Mouse (Mus musculus): ENCODE results near the gene Ugt1a9. TPM values are rescaled to one million over a fixed set of nuclear protein-coding genes. Genes with fewer than 3 reads are reported as not detected.

Gene Ugt1a9
- polyA plus RNA-seq, 1 experiment from 2014 or later: not detected

Other genes starting within 250 kb of the Ugt1a9 start
- 39.2 and 41.7 TPM in 2 replicates for gene Dgkd, start 217.5 kb upstream of the Ugt1a9 start, polyA plus RNA-seq (2016; fragmentation: Nextera tagmentation; extraction: Ambion mirVana)
- 35.5 and 36.8 TPM in 2 replicates for gene Usp40, start 62.2 kb upstream of the Ugt1a9 start, polyA plus RNA-seq (2016; fragmentation: Nextera tagmentation; extraction: Ambion mirVana)
- gene Ugt1a10, start 15.4 kb upstream of the Ugt1a9 start, polyA plus RNA-seq (2016; fragmentation: Nextera tagmentation; extraction: Ambion mirVana): not detected in 2 replicates
- gene Ugt1a8, start 17.0 kb downstream of the Ugt1a9 start, polyA plus RNA-seq (2016; fragmentation: Nextera tagmentation; extraction: Ambion mirVana): not detected in 2 replicates
- gene Ugt1a7c, start 24.3 kb downstream of the Ugt1a9 start, polyA plus RNA-seq (2016; fragmentation: Nextera tagmentation; extraction: Ambion mirVana): 0.90 and 1.2 TPM in 2 replicates
- not detected in 2 replicates for gene Ugt1a6b, start 32.5 kb downstream of the Ugt1a9 start, polyA plus RNA-seq (2016; fragmentation: Nextera tagmentation; extraction: Ambion mirVana)
- gene Ugt1a6a, start 64.0 kb downstream of the Ugt1a9 start, polyA plus RNA-seq (2016; fragmentation: Nextera tagmentation; extraction: Ambion mirVana): 0.58 and 0.61 TPM in 2 replicates
- gene Ugt1a5, start 95.2 kb downstream of the Ugt1a9 start, polyA plus RNA-seq (2016; fragmentation: Nextera tagmentation; extraction: Ambion mirVana): not detected in 2 replicates
- gene Ugt1a2, start 129.8 kb downstream of the Ugt1a9 start, polyA plus RNA-seq (2016; fragmentation: Nextera tagmentation; extraction: Ambion mirVana): 0.14 TPM in 1 of 2 replicates, not detected in the other
- gene Dnajb3, start 135.0 kb downstream of the Ugt1a9 start, polyA plus RNA-seq (2016; fragmentation: Nextera tagmentation; extraction: Ambion mirVana): 12.3 and 12.7 TPM in 2 replicates
- gene Ugt1a1, start 141.2 kb downstream of the Ugt1a9 start, polyA plus RNA-seq (2016; fragmentation: Nextera tagmentation; extraction: Ambion mirVana): not detected in 2 replicates
- gene Mroh2a, start 156.2 kb downstream of the Ugt1a9 start, polyA plus RNA-seq (2016; fragmentation: Nextera tagmentation; extraction: Ambion mirVana): 1.1 and 1.6 TPM in 2 replicates
- gene Hjurp, start 206.8 kb downstream of the Ugt1a9 start, polyA plus RNA-seq (2016; fragmentation: Nextera tagmentation; extraction: Ambion mirVana): 189 and 190 TPM in 2 replicates
- gene Trpm8, start 206.9 kb downstream of the Ugt1a9 start, polyA plus RNA-seq (2016; fragmentation: Nextera tagmentation; extraction: Ambion mirVana): not detected in 2 replicates

Measured in midbrain, embryonic 12.5 days (tissue).